23 mouse cellular contexts compared by ENCODE assay signal in genomic region chr3:127015596-127015995, GRCm38 (mm10).
"Had no signal": no experiment of that assay in that cellular context is flagged by ENCODE, and none has a peak within 500 bp of the region (broad histone marks: within the 10 kb centered on the region; RNA-seq: fewer than 3 reads in every experiment).

No protein-coding gene starts in this region.

- H3K4me3 ChIP-seq: heart, embryonic 13.5 days; heart, embryonic 15.5 days; hindbrain, embryonic 13.5 days; hindbrain, embryonic 15.5 days; kidney, embryonic 15.5 days; limb, embryonic 13.5 days; limb, embryonic 15.5 days; liver, embryonic 12.5 days had no signal

- H3K27ac ChIP-seq: heart, embryonic 13.5 days; heart, embryonic 15.5 days; hindbrain, embryonic 13.5 days; hindbrain, embryonic 15.5 days; hindbrain, postnatal 0 days; kidney, embryonic 15.5 days; kidney, postnatal 0 days; limb, embryonic 13.5 days; limb, embryonic 15.5 days; liver, embryonic 12.5 days; liver, embryonic 14.5 days had no signal

- DNase-seq: gastrocnemius, postnatal 14 days; gastrocnemius, postnatal 36 days; heart, adult 11 months; heart, postnatal 36 days; kidney, adult 11 months; kidney, adult 2 months; kidney, adult 9 months; kidney, postnatal 14 days; kidney, postnatal 36 days; layer of hippocampus, postnatal 36 days; left cerebral cortex, postnatal 4 days had no signal

- ATAC-seq: hindbrain, postnatal 0 days; intestine, embryonic 16.5 days; liver, embryonic 12.5 days had no signal
